Mouse (Mus musculus): ENCODE results near the gene Bcam.

Gene Bcam

GRCm38 (mm10) chr7:19784764-19785535 lies 14.1 kb upstream of the Bcam start:
- no peak for DNase-seq (ENCODE audit: low spot score)

GRCm38 (mm10) chr7:19783630-19784029 lies 12.8 kb upstream of the Bcam start:
- DNase-seq (ENCODE audit: low spot score): no peak

- DNase-seq (ENCODE audit: low spot score): no peak
Observed at GRCm38 (mm10) chr7:19782645-19783044, 11.8 kb upstream of the Bcam start.

GRCm38 (mm10) chr7:19781741-19782140 lies 10.9 kb upstream of the Bcam start:
- DNase-seq (ENCODE audit: low spot score): no peak

- no peak for DNase-seq (ENCODE audit: low spot score)
Observed at GRCm38 (mm10) chr7:19779903-19780302, 9.1 kb upstream of the Bcam start.

- no peak for DNase-seq (ENCODE audit: low spot score)
Observed at GRCm38 (mm10) chr7:19778645-19779044, 7.8 kb upstream of the Bcam start.

- DNase-seq (ENCODE audit: low spot score): no peak
Observed at GRCm38 (mm10) chr7:19777049-19777723, 6.4 kb upstream of the Bcam start.

GRCm38 (mm10) chr7:19771682-19772081 lies 866 bp upstream of the Bcam start:
- DNase-seq (ENCODE audit: low spot score): no peak

- peak; percentile 38 for DNase-seq (ENCODE audit: low spot score)
Observed at GRCm38 (mm10) chr7:19770375-19770754, 451 bp downstream of the Bcam start.

GRCm38 (mm10) chr7:19769434-19770374 lies 1.1 kb downstream of the Bcam start:
- no peak for DNase-seq (ENCODE audit: low spot score)

- no peak for DNase-seq (ENCODE audit: low spot score)
Observed at GRCm38 (mm10) chr7:19769001-19769400, 1.8 kb downstream of the Bcam start.

GRCm38 (mm10) chr7:19768251-19768650 lies 2.6 kb downstream of the Bcam start:
- DNase-seq (ENCODE audit: low spot score): no peak

GRCm38 (mm10) chr7:19764581-19764980 lies 6.2 kb downstream of the Bcam start:
- no peak for DNase-seq (ENCODE audit: low spot score)

GRCm38 (mm10) chr7:19763829-19764477 lies 6.9 kb downstream of the Bcam start:
- no peak for DNase-seq (ENCODE audit: low spot score)

GRCm38 (mm10) chr7:19762283-19762682 lies 8.5 kb downstream of the Bcam start:
- DNase-seq (ENCODE audit: low spot score): no peak

- no peak for DNase-seq (ENCODE audit: low spot score)
Observed at GRCm38 (mm10) chr7:19760021-19760420, 10.8 kb downstream of the Bcam start.

GRCm38 (mm10) chr7:19758623-19759022 lies 12.2 kb downstream of the Bcam start:
- no peak for DNase-seq (ENCODE audit: low spot score)

- DNase-seq (ENCODE audit: low spot score): no peak
Observed at GRCm38 (mm10) chr7:19755851-19756786, 14.7 kb downstream of the Bcam start.

- DNase-seq (ENCODE audit: low spot score): no peak
Observed at GRCm38 (mm10) chr7:19755008-19755407, 15.8 kb downstream of the Bcam start.

GRCm38 (mm10) chr7:19754065-19754464 lies 16.8 kb downstream of the Bcam start:
- no peak for DNase-seq (ENCODE audit: low spot score)

- DNase-seq (ENCODE audit: low spot score): no peak
Observed at GRCm38 (mm10) chr7:19753587-19753986, 17.2 kb downstream of the Bcam start.
